Mouse (Mus musculus): Measurements from ENCODE around the gene Eml4. TPM values are rescaled to one million over a fixed set of nuclear protein-coding genes. Genes with fewer than 3 reads are reported as not detected.

Gene Eml4
- polyA plus RNA-seq, 1 experiment, result not detected

DNA sequence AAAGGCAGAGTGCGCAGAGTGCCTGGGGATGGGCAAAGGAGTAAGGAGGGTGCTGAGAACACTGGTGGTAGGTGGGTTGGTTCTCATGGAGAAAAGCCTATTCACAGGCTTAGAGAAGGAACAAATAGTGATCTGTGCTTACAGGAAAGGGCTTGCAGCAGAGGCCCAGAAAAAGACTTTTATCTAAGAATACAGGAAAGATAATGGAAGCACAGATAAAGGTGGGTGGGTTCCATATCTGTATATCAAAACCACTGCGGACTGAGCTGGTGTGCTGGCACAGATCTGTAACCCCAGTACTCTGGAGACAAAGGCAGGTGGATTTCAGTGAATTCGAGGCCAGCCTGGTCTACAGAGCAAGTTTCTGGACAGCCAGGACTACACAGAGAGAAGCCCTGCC is 43.3 kb downstream of the Eml4 start:
- Histone ChIP-seq H3K4me1 (ENCODE audit: control insufficient read depth, insufficient read depth, low read length) (peaks cover 5% of the 10 kb centered on the region), H3K4me3 (ENCODE audit: insufficient read depth, low read depth, low read length) (no peak overlapping the region), H3K27ac (ENCODE audit: insufficient read depth, low read depth, low read length) (no peak overlapping the region)
- no peak for TF ChIP-seq CTCF (IDR thresholded peaks at IDR 0.05; ENCODE audit: insufficient read depth, low read depth, low read length)
- TF ChIP-seq POLR2A (IDR thresholded peaks at IDR 0.05; ENCODE audit: insufficient read depth, low read depth, low read length), result no peak
- 78% methylated on average over 3 of the region's 3 CpGs for WGBS

DNA sequence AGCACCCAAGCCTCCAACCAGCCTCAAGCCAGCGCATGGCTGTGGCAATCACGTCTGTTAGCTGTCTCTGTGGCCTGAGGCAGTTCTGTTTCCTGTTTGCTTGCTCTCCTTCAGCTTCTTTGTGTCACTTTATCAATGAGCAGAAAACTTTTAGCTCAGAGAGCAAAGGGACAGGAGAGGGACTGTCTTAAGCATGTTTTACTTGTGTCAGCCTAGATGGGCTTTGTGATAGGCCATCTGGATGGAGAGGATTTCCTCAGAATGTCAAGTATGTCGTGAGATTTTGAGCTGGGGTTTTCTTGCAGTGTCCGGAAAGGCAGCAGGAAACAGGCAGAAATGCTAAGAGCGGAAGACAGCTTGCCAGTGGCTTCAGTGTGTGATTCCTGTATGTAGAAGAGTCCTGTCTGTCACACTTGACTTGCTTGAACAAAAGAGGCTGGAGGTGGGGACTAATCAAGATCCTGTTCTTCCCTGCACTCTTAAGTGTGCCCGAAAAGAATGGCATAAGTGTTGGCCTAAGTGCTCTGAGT is 46.9 kb downstream of the Eml4 start:
- peak overlapping the region; percentile 58; the same call in 1 of the 2 replicates for H3K27ac ChIP-seq (ENCODE audit: insufficient read depth, low read depth, low read length)

DNA sequence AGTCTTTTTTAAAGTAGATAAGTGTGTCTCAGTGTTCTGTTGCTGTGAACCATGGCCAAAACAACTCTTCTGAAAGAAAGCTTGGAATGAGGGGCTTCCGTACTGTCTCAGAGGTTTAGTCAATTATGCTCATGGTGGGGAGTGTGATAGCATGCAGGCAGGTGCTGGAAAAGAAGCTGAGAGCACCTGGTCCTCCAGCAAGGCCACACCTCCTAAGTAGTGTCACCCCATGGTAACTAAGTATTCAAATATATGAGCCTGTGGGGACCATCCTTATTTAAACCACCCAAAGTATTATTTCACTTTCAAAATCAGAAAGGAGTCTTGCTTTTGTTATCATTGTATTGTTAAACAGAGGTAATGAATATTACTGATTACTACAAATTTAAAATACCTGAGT is 48.0 kb downstream of the Eml4 start:
- 78% methylated on average over 1 of the region's 1 CpGs for whole genome bisulfite sequencing
- Histone ChIP-seq H3K4me3 (ENCODE audit: insufficient read depth, low read depth, low read length) (no peak overlapping the region), H3K4me1 (ENCODE audit: control insufficient read depth, insufficient read depth, low read length) (peaks cover 5% of the 10 kb centered on the region), H3K27ac (ENCODE audit: insufficient read depth, low read depth, low read length) (no peak overlapping the region)
- TF ChIP-seq POLR2A (IDR thresholded peaks at IDR 0.05; ENCODE audit: insufficient read depth, low read depth, low read length), result no peak
- TF ChIP-seq CTCF (IDR thresholded peaks at IDR 0.05; ENCODE audit: insufficient read depth, low read depth, low read length), result no peak

More for the DNA sequence above, 46.9 kb downstream of the Eml4 start:
- whole genome bisulfite sequencing, result 69% methylated on average over 6 of the region's 6 CpGs
- Histone ChIP-seq H3K4me3 (ENCODE audit: insufficient read depth, low read depth, low read length) (no peak overlapping the region), H3K4me1 (ENCODE audit: control insufficient read depth, insufficient read depth, low read length) (peaks cover 5% of the 10 kb centered on the region)
- TF ChIP-seq CTCF (IDR thresholded peaks at IDR 0.05; ENCODE audit: insufficient read depth, low read depth, low read length), result no peak
- no peak for TF ChIP-seq POLR2A (IDR thresholded peaks at IDR 0.05; ENCODE audit: insufficient read depth, low read depth, low read length)

DNA sequence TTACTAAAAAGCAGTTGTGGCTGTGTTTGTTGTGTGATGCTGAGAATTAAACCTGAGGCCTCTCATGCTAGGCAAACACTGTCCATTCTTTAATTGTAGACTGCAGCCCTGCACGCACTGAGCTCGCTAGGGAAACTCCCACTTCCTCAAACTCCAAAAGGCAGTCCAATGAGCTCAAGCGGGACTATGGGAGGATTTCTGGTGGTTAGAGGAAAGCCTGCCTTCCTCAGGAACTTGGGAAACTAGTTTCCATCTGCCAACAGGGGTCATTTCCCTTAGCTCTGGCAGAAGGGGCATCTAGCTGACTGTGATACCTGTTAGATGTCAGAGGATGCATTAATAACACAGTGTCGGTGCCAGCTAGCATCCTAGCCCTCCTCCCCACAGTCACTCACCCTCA is 79.9 kb downstream of the Eml4 start:
- WGBS, result 77% methylated on average over 4 of the region's 4 CpGs
- Histone ChIP-seq H3K4me1 (ENCODE audit: control insufficient read depth, insufficient read depth, low read length) (no peaks in the 10 kb centered on the region), H3K4me3 (ENCODE audit: insufficient read depth, low read depth, low read length) (no peak overlapping the region), H3K27ac (ENCODE audit: insufficient read depth, low read depth, low read length) (no peak overlapping the region)
- TF ChIP-seq POLR2A (IDR thresholded peaks at IDR 0.05; ENCODE audit: insufficient read depth, low read depth, low read length), result no peak
- no peak for TF ChIP-seq CTCF (IDR thresholded peaks at IDR 0.05; ENCODE audit: insufficient read depth, low read depth, low read length)

DNA sequence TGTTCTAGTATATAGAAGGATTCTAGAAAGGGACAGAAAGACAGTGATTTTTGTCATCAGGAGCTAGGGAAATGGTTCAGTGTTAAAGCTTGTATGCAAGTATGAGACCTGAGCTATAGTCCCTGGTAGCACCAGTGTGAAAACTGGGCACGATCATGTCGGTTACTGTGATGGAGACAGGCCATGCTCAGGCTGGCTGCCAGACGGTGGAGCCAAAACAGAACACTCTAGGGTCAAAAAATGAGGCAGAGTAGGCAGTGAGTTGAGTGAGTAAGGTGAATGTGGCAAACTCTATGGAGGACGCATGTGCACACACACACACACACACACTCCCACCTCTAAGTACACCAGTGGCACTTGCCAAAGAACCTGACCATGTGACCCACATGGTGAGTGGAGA is 92.7 kb downstream of the Eml4 start:
- WGBS, result 58% methylated on average over 4 of the region's 4 CpGs
- TF ChIP-seq POLR2A (IDR thresholded peaks at IDR 0.05; ENCODE audit: insufficient read depth, low read depth, low read length) (no peak), CTCF (IDR thresholded peaks at IDR 0.05; ENCODE audit: insufficient read depth, low read depth, low read length) (no peak)
- Histone ChIP-seq H3K4me3 (ENCODE audit: insufficient read depth, low read depth, low read length) (no peak overlapping the region), H3K4me1 (ENCODE audit: control insufficient read depth, insufficient read depth, low read length) (no peaks in the 10 kb centered on the region), H3K27ac (ENCODE audit: insufficient read depth, low read depth, low read length) (no peak overlapping the region)

DNA sequence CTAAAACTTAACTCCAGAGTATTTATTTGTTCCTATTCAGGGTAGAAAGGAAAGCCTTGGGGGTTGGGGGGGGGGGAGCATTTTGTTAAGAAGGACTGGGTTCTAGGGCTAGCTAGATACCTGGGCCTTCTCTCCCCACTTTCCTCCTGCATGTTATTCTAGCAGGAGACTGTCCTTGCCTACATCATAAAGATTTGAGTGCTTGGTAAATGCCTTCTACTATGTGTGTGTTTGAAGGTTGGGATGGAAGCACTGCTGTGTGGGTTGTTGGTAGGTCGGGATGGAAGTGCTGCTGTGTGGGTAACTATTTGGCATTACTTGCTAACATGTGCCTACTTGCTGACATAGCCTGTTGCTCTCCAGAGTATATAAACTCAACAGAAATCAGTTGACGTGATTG is 98.9 kb downstream of the Eml4 start:
- TF ChIP-seq POLR2A (IDR thresholded peaks at IDR 0.05; ENCODE audit: insufficient read depth, low read depth, low read length), result no peak
- no peak overlapping the region for H3K27ac ChIP-seq (ENCODE audit: insufficient read depth, low read depth, low read length)
- H3K4me1 ChIP-seq (ENCODE audit: control insufficient read depth, insufficient read depth, low read length), result no peaks in the 10 kb centered on the region
- WGBS, result 73% methylated on average over 2 of the region's 2 CpGs
- H3K4me3 ChIP-seq (ENCODE audit: insufficient read depth, low read depth, low read length), result no peak overlapping the region

DNA sequence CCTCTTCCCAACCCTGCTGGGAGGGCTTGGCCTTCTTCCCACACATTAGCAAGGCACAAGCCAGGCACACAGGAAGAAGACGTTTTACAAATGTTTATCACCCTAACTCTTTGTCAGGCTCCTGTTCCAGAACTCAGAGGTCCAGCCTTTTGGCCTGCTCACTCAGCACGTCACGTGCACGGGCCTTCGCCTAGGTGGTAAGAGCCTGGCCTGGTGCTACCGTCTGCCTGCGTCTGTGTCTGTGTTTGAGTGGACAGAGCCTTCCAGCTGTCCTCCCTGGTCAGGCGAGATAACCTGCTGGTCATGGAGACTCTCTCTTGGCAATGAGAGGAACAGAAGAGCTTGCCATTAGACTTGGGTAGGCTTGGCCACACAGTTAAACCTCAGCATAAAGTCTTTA is 100.6 kb downstream of the Eml4 start:
- 90% methylated on average over 8 of the region's 8 CpGs for WGBS
- TF ChIP-seq CTCF (IDR thresholded peaks at IDR 0.05; ENCODE audit: insufficient read depth, low read depth, low read length) (no peak), POLR2A (IDR thresholded peaks at IDR 0.05; ENCODE audit: insufficient read depth, low read depth, low read length) (no peak)
- Histone ChIP-seq H3K4me1 (ENCODE audit: control insufficient read depth, insufficient read depth, low read length) (no peaks in the 10 kb centered on the region), H3K27ac (ENCODE audit: insufficient read depth, low read depth, low read length) (no peak overlapping the region), H3K4me3 (ENCODE audit: insufficient read depth, low read depth, low read length) (no peak overlapping the region)

DNA sequence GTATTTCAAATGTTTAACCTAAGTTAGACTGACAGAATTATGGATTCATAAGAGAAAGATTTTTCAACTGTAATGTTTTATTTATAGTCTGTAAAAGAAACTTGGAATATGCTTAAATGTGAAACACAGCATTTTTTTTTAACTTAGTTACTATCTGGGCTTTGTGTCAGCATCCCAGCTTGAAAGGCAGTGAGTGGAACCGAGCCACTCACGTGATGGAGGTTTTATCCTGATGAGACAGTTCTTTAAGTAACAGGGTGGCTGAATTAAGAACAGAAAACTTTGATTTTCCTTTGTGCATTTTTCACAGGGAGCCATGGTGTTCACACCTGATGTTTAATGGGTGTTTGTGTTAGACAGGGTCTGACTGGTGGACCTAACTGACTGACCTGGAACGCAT is 101.1 kb downstream of the Eml4 start:
- Histone ChIP-seq H3K27ac (ENCODE audit: insufficient read depth, low read depth, low read length) (no peak overlapping the region), H3K4me1 (ENCODE audit: control insufficient read depth, insufficient read depth, low read length) (no peaks in the 10 kb centered on the region), H3K4me3 (ENCODE audit: insufficient read depth, low read depth, low read length) (no peak overlapping the region)
- WGBS, result 87% methylated on average over 3 of the region's 3 CpGs
- TF ChIP-seq POLR2A (IDR thresholded peaks at IDR 0.05; ENCODE audit: insufficient read depth, low read depth, low read length), result no peak
- no peak for TF ChIP-seq CTCF (IDR thresholded peaks at IDR 0.05; ENCODE audit: insufficient read depth, low read depth, low read length)

DNA sequence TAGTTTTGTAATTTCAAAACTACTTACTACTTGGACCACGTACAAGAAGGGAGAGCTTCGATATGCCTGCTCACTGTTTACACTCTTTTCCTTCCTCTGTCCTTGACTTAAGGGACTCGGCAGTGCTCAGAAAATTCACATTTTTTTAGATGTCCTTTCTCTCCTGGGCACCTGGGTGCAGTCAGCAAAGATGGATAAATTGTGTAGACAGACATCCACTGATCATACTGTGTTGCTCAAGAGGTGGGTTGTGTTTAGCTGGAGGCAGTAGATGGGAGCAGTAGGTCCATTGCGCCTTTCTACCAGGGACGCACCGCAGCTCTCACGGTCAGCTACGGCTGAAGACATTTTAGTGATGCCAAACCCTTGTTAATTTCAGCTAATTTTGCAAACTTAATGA is 101.7 kb downstream of the Eml4 start:
- Histone ChIP-seq H3K4me1 (ENCODE audit: control insufficient read depth, insufficient read depth, low read length) (no peaks in the 10 kb centered on the region), H3K27ac (ENCODE audit: insufficient read depth, low read depth, low read length) (no peak overlapping the region), H3K4me3 (ENCODE audit: insufficient read depth, low read depth, low read length) (no peak overlapping the region)
- 96% methylated on average over 8 of the region's 8 CpGs for WGBS
- TF ChIP-seq POLR2A (IDR thresholded peaks at IDR 0.05; ENCODE audit: insufficient read depth, low read depth, low read length) (no peak), CTCF (IDR thresholded peaks at IDR 0.05; ENCODE audit: insufficient read depth, low read depth, low read length) (no peak)

DNA sequence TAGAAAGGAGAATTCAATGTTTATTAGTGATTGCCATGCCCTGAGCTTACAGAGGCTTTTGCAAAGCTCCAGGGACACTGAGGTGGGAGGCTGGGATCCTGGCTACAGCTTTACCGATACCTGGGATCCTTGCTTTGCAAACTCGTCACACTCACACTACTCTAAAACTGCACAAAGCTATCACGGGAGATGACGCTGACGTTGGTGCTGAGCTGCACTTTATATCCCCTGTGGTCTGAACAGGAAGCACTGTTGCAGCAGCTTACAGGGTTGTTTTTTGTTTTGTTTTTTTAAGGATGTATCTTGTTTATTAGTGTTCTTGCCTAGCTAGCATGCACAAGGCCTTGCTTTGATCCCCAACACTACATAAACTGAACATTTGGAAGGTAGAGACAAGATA is 102.9 kb downstream of the Eml4 start:
- no peak for TF ChIP-seq POLR2A (IDR thresholded peaks at IDR 0.05; ENCODE audit: insufficient read depth, low read depth, low read length)
- no peak for TF ChIP-seq CTCF (IDR thresholded peaks at IDR 0.05; ENCODE audit: insufficient read depth, low read depth, low read length)
- 83% methylated on average over 5 of the region's 5 CpGs for WGBS
- no peak overlapping the region for H3K27ac ChIP-seq (ENCODE audit: insufficient read depth, low read depth, low read length)
- H3K4me3 ChIP-seq (ENCODE audit: insufficient read depth, low read depth, low read length), result no peak overlapping the region
- no peaks in the 10 kb centered on the region for H3K4me1 ChIP-seq (ENCODE audit: control insufficient read depth, insufficient read depth, low read length)
